Mouse (Mus musculus) mesoderm, embryonic 11.5 days (tissue): ENCODE results near the gene Vamp1.

Source experiments
- DNase-seq: peaks from one replicate; pipeline ENCODE4 v3.0.0-alpha.2; 2012; ENCODE audit warnings: low read depth, low spot score

Vamp1 gene

GRCm38 (mm10) chr6:125215148-125215954, at the start of gene Vamp1:
Gene Vamp1 (plus strand): TSS chr6:125215551.
- DNase-seq = peak; percentile 94

- peak; percentile 63 for DNase-seq
Observed at GRCm38 (mm10) chr6:125166051-125166751, 49.1 kb upstream of the Vamp1 start, which contains the start of gene Gapdh. Gene Gapdh (minus strand): TSS chr6:125166467.

GRCm38 (mm10) chr6:125166861-125167650, 48.3 kb upstream of the Vamp1 start:
- no peak for DNase-seq

DNA sequence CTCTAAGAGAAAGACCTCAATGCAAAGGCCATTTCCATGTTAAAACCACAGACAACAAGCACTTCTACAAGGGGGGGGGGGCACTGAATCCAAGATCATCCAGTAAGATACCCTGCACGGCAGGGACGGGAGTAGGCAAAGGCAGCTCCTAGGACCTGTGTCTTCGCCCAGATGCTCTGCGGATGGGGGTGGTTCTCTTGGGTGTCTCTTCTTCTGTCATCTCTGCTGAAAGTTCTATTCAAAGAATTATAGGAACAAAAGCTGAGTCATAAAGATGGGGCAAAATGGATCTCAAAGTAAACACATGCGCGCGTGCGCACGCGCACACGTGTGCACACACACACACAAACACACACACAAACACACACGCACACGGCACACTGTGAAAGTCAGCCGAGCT, 47.3 kb upstream of the Vamp1 start:
- no peak for DNase-seq

GRCm38 (mm10) chr6:125170194-125170593, 45.2 kb upstream of the Vamp1 start:
- no peak for DNase-seq

- no peak for DNase-seq
Observed at GRCm38 (mm10) chr6:125172474-125172873, 42.9 kb upstream of the Vamp1 start.

- no peak for DNase-seq
Observed at GRCm38 (mm10) chr6:125173256-125173655, 42.1 kb upstream of the Vamp1 start.

DNA sequence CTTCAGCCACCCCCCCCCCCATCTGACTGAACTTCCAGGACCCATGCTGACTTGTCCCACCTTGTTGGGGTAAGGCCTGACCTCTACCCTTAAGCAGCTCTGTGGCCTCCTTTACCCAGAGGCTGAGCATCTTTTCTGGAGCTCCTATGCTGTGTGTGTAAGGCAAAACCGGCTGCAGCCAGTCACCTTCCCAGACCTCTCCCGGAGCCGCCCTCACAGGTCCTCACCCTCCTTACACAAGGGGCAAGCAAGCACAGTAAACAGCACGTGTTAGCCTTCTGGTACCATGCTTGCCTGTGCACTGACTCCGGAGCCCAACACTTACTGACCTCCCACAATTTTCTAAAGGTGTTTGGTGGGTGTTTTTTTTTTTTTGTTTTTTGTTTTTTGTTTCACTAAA, 39.9 kb upstream of the Vamp1 start:
- DNase-seq = no peak

DNA sequence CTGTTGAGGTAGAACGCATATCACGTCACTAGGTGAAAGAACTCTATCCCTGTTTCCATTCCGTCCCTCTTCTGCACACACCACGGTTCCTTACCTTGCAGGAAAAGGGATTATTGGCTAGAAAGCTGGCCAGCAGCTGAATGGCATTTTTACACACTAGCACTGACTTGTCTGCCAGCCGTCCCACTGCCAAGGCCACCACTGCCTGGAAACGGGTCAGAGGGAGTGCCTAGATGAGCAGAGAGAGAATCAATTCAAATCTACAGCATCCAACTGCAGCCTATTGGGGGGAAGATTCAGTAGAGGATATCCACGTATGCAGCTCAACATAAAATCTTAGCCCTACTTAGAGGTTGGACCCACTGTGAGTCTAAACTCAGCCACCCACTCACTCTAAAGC, 35.8 kb upstream of the Vamp1 start:
- DNase-seq = no peak

DNA sequence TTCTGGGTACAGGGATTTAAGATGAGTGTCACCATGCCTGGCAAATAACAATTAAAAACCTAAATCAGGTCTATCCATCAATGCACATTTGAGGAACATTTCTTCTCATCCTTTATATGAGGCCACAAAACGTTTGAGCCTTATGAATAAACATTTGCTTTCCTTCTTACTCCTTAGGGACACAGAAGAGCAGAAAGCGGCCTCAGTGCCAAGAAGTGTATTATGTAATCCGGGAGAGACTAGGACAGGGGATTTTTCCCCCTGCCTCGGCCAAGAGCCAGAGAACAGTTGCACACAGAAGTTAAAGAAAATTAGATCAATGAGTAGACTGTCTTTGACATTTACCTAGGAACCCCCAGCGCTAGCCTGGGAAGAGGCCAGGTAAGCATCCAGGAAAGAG, 33.2 kb upstream of the Vamp1 start:
- no peak for DNase-seq

DNA sequence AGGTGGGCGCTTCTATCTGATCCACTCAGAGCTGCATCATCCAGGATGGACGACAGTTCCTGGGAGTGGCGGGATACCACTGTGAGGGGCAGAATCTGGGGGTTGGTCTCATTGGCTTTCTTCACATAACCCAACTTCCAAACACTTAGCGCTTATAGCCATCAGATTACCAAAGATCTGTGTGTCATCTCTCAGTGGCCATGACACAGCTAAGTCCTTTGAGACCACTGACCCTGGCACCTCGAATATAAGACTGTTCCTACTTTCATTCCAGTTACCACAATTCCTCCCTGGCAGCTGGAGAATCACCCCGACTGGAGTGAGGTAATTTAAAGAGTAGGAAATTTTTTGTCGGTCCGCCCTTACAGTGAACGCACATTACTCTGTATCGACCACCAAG, 29.1 kb upstream of the Vamp1 start:
- no peak for DNase-seq

GRCm38 (mm10) chr6:125190816-125191215, 24.5 kb upstream of the Vamp1 start:
- DNase-seq = no peak

- peak; percentile 98 for DNase-seq
Observed at GRCm38 (mm10) chr6:125191332-125192015, 23.9 kb upstream of the Vamp1 start, which contains the start of the genes Ncapd2 and Mrpl51. Gene Ncapd2 (minus strand): TSS chr6:125191701. Gene Mrpl51 (plus strand): TSS chr6:125191801.

- DNase-seq = peak; percentile 90
Observed at GRCm38 (mm10) chr6:125192016-125192714, 23.2 kb upstream of the Vamp1 start.

- DNase-seq = no peak
Observed at GRCm38 (mm10) chr6:125192841-125193240, 22.5 kb upstream of the Vamp1 start.

- DNase-seq = no peak
Observed at GRCm38 (mm10) chr6:125193390-125193789, 22.0 kb upstream of the Vamp1 start.

GRCm38 (mm10) chr6:125195541-125196075, 19.7 kb upstream of the Vamp1 start:
- DNase-seq = no peak

- no peak for DNase-seq
Observed at GRCm38 (mm10) chr6:125196301-125196700, 19.1 kb upstream of the Vamp1 start.

GRCm38 (mm10) chr6:125197166-125197565, 18.2 kb upstream of the Vamp1 start:
- no peak for DNase-seq

GRCm38 (mm10) chr6:125210436-125210835, 4.9 kb upstream of the Vamp1 start:
- no peak for DNase-seq
